Mouse (Mus musculus) adipocyte (in vitro differentiated cells): ENCODE measurements around the gene Pdp2.
"Not testable (repeated sequence)": the region's sequence is repeated elsewhere in the genome, so short reads cannot be mapped to it uniquely, and the experiment has no call there.

Experiments
- DNase-seq: peaks from one replicate; pipeline ENCODE4 v3.0.0-alpha.2; 2016; ENCODE audit warnings: low spot score

Gene Pdp2

GRCm38 (mm10) chr8:104633156-104633744 lies 42.0 kb downstream of the Pdp2 start:
- no peak for DNase-seq

GRCm38 (mm10) chr8:104635004-104635710 lies 43.9 kb downstream of the Pdp2 start:
- no peak for DNase-seq

- DNase-seq, result no peak
Measured at GRCm38 (mm10) chr8:104638010-104638409, 46.8 kb downstream of the Pdp2 start.

- DNase-seq, result no peak
Measured at GRCm38 (mm10) chr8:104640241-104640640, 49.0 kb downstream of the Pdp2 start.

- no peak for DNase-seq
Measured at GRCm38 (mm10) chr8:104640831-104641370, 49.6 kb downstream of the Pdp2 start.

GRCm38 (mm10) chr8:104641426-104642323 lies 50.4 kb downstream of the Pdp2 start, which contains the start of gene Ciao2b:
TSS of gene Ciao2b (minus strand) at chr8:104641965.
- peak; percentile 84 for DNase-seq

- DNase-seq, result no peak
Measured at GRCm38 (mm10) chr8:104642324-104642654, 51.0 kb downstream of the Pdp2 start.

- DNase-seq, result not testable (repeated sequence)
Measured at GRCm38 (mm10) chr8:104644187-104644586, 52.9 kb downstream of the Pdp2 start.
